Mouse (Mus musculus): ENCODE measurements around the gene Gm21760. TPM values are rescaled to one million over a fixed set of nuclear protein-coding genes. Genes with fewer than 3 reads are reported as not detected.

The Gm21760 gene
- not detected in 2 replicates for polyA plus RNA-seq (2012; ENCODE audit: low replicate concordance)

GRCm38 (mm10) chrY:80133479-80133878 lies at the start of gene Gm21760:
TSS of gene Gm21760 (plus strand) at chrY:80133779.

